Mouse (Mus musculus): Measurements from ENCODE around the gene Enc1.
"Not testable (repeated sequence)": the region's sequence is repeated elsewhere in the genome, so short reads cannot be mapped to it uniquely, and the experiment has no call there.

Enc1 gene

GRCm38 (mm10) chr13:97253418-97253981 is 12.6 kb downstream of the Enc1 start:
- DNase-seq: peak; percentile 48

- no peak for DNase-seq
Observed at GRCm38 (mm10) chr13:97253994-97254393, 13.1 kb downstream of the Enc1 start.

GRCm38 (mm10) chr13:97254564-97255164 is 13.8 kb downstream of the Enc1 start:
- no peak for DNase-seq

- no peak for DNase-seq
Observed at GRCm38 (mm10) chr13:97255976-97256848, 15.3 kb downstream of the Enc1 start.

- no peak for DNase-seq
Observed at GRCm38 (mm10) chr13:97256849-97257379, 16.0 kb downstream of the Enc1 start.

- no peak for DNase-seq
Observed at GRCm38 (mm10) chr13:97259271-97259670, 18.4 kb downstream of the Enc1 start.

- no peak for DNase-seq
Observed at GRCm38 (mm10) chr13:97260456-97261180, 19.7 kb downstream of the Enc1 start.

GRCm38 (mm10) chr13:97261549-97261948 is 20.6 kb downstream of the Enc1 start:
- DNase-seq: no peak

- no peak for DNase-seq
Observed at GRCm38 (mm10) chr13:97262676-97263075, 21.8 kb downstream of the Enc1 start.

- not testable (repeated sequence) for DNase-seq
Observed at GRCm38 (mm10) chr13:97265534-97265933, 24.6 kb downstream of the Enc1 start.

GRCm38 (mm10) chr13:97270723-97271122 is 29.8 kb downstream of the Enc1 start:
- no peak for DNase-seq

GRCm38 (mm10) chr13:97271641-97272040 is 30.7 kb downstream of the Enc1 start:
- no peak for DNase-seq

GRCm38 (mm10) chr13:97274757-97275156 is 33.9 kb downstream of the Enc1 start:
- DNase-seq: no peak

GRCm38 (mm10) chr13:97275482-97275881 is 34.6 kb downstream of the Enc1 start:
- DNase-seq: no peak

- no peak for DNase-seq
Observed at GRCm38 (mm10) chr13:97282051-97282910, 41.4 kb downstream of the Enc1 start.

GRCm38 (mm10) chr13:97282911-97283281 is 42.0 kb downstream of the Enc1 start:
- DNase-seq: no peak

GRCm38 (mm10) chr13:97287046-97287445 is 46.1 kb downstream of the Enc1 start:
- no peak for DNase-seq

GRCm38 (mm10) chr13:97290747-97291146 is 49.8 kb downstream of the Enc1 start:
- DNase-seq: no peak

- DNase-seq: no peak
Observed at GRCm38 (mm10) chr13:97291354-97291753, 50.4 kb downstream of the Enc1 start.

GRCm38 (mm10) chr13:97292026-97292425 is 51.1 kb downstream of the Enc1 start:
- no peak for DNase-seq

GRCm38 (mm10) chr13:97292451-97293245 is 51.7 kb downstream of the Enc1 start:
- no peak for DNase-seq

All from cerebellum, adult 11 months (tissue).